Mouse (Mus musculus): ENCODE results near the gene Pga5.
A peak's percentile ranks its signal among the peaks of the same experiment; 100 is the strongest.

Pga5 gene

DNA sequence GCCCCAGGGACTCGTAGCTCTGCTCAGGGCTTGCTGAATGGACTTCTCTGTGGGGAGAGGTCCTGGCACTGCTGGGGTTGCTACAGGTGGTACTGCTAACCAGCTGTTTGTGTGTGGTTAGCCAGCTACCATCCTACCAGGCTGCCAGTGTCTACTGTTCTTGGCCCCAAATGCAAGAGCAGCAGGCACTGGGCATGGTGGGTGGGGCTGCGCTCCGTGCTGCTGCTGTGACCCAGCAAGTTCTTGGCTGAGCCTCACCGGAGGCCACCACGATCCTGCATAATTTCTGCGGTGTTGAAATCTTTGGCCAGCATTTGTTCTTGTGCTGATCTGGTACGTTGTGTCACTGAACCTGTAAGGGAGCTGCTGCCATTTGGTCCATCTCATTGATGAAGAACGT is 25.6 kb upstream of the Pga5 start:
- no peak for DNase-seq (ENCODE audit: low read depth, low spot score)

DNA sequence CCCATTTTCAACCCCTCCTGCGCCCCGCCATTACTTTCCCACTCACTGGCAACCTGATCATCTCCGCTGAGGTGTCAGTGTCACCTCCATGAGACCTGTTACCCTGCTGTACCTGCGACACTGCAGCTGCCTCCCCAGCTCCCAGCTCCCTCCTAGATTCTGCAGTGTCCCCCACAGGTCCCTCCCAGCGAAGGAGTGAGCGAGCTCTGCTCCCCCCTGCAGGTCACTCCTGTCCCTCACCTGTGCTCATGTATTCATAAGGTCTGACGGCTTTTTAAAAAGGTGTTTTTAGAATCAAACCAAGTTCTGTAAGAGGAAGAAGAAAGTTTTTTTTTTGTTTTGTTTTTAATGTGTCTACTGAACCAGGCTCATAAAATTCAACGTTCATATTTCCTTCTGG is 24.3 kb upstream of the Pga5 start:
- no peak for DNase-seq (ENCODE audit: low read depth, low spot score)

DNA sequence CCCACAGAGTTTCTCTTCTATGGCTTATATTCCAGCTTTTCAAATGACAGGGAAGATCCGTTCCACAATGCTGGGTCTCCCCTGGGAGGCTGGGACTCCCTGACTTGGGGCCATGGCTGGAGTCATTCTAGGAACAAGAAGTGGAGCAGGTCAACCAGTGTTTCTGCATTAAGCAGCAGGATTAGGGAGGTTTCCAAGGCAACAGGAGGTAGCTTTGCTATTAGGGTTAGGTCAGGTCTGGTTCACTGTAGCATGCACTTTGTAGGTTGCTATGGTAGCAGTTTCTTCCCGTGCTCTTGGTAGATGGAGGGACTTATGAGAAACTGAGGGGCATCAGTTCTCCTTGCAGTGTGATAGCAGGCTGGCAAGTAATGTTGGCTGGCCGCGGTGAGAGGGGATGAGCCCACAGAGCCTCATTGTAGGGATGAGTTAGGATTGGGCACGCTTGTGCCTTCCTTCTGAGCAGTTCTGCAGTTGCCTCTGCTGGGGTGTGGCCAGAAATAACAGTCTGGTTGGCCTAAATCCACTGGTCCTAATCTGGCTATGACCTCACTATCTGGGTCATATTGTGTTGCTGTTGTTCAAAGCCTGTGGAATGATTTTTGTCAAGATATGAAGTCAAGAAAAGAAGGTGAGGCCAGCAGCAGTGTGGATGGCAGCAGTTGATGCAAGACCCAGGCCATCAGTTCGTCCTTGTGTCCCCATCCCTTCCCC is 23.3 kb upstream of the Pga5 start:
- peak; percentile 61 for DNase-seq (ENCODE audit: low read depth, low spot score)

DNA sequence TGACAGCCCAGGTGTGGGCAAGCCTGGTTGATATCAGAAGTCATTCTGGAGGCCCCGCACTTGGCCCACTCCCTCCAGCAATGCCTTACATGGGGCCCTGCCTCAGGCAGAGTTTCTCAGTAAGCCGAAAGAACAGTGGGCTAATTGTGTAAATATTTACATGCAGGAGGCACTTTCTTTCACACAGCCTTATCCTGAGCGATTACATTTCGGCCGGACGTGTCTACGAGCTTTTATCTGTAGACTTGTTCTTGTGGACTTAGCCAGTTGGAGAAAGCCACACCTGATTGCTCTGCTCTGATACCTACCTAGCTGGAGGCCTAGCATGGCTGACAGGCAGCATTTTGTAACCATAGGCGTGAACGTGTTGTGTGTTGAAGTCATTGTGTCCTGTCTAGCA is 22.0 kb upstream of the Pga5 start:
- DNase-seq (ENCODE audit: low read depth, low spot score): no peak

DNA sequence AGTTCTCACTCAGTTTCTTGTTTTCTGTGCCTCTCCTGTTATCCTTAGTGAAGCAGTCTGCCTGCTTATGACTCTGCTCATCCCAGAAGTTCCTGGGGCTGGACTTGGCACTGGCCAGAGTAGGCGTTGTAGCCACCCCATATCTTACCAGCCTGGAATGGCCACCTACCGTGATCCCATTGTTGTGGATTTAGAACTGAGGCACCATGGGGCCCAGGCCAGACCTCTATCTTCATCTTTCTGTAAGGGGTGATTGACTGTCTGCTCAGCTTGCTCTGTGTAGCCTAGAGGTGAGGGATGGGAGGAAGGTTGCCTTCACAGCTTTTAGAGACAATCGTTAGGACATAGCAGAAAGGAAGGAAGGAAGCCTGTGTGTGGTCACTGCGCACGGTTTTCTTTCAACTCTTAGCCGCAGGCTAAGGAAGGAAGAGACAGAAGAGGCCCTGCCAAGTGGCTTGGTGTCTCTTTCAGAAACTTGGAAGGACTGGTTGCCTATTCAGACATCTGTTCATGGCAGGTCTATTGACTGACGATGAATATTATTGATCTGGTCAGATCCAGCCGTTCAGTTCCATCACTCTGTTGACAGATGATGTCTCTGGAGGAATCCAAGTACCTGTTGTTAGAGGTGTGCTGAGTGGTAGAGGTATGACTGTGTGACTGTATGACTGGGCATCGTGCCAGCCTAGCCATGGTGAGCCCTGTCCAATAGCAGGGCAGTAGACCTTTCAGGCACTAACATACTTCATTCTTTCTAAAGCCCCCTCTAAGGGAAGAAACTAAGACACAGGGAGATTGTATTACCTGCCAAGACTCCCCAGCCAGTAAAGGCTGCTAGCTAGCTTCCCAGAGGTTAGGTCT is 20.5 kb upstream of the Pga5 start:
- DNase-seq (ENCODE audit: low read depth, low spot score): no peak

DNA sequence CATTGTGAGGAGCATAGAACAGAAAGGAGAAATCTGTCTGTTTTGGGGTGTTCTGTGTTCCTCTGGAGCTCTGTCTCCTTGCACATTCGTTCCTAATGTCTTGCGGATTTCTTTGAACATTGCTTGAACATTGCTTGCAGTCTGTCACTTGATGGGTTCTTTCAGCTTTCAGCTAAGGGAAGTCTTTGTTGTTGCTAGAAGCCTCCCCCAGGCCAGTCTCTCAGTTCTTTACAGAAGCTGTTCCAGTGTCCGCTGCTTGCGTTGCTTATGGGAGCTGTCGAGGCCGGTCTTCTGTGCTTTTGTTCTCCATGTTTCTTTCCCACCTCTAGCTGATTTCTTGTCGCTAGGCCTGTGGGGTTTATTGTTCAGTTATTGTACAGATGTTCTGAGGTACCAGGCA is 17.9 kb upstream of the Pga5 start:
- DNase-seq (ENCODE audit: low read depth, low spot score): no peak

DNA sequence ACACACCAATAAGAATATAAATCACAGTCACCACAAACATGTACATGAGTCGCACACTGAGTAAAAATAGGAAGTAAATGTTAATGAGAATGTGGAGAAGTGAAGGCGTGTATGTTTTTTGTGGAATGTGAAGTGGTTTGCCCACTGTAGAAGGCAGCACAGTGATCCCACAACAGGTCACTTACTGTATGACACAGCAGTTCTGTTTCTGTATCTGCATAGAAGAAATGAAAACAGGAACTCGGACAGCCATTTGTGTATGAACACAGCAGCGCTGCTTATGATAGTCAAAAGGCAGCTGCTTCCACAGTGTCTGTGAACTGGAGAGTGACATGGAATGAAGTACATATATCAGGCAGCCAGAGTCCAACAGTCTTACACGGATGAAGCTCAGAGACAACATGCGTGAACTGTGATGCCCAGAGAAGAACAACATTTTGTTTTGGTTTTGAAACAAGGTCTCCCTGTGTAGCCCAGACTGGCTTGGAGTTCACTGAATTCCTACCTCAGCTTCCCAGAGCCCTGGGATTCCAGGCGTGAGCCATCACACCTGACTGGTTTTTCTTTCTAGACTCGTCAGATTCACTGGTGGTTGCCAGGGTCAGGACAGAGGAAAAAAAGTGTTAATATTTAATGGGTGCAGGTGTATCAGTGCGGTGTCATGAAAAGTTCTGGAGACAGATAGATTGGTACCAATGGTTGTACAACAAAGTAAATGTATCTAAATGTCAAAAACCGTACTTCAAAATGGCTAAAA is 16.2 kb upstream of the Pga5 start:
- no peak for DNase-seq (ENCODE audit: low read depth, low spot score)

DNA sequence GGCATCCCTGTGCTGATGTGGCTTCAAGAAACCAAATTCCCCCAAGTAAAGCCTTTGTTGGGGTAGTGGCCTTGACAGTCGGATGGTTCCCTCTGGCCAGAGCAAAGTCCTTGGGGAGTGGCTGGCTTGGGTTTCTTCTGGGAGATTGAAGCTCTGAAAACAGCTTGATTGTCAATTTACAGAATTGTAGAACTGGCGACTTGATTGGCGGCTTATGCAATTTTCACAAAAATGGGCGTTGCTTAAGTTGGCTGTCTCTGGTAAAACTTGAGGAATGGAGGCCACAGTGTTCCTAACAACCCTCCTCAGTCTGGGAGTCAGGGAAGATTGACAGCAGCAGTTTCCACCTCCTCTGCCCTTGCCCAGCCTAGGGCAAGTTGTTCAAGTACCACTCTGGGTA is 14.5 kb upstream of the Pga5 start:
- no peak for DNase-seq (ENCODE audit: low read depth, low spot score)

DNA sequence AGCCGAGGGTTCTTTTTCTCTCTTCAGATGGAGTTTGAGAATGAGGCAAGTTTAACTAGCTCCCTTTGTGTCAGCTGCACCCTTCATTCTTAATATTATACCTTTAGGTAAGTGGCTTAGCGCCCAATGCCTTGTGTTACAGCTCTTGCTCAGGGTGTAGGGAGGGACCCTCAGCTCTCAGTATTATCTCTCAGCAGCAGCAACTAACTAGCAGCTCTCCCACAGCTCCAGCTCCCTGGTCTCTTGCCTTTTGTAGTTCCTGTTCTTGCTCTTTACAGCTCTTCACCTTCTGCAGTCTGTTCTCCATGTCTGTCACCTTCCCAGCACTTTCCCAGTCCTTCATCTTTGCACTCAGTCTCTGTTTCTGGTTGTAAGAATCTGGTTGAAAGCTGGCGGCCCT is 13.8 kb upstream of the Pga5 start:
- DNase-seq (ENCODE audit: low read depth, low spot score): no peak

DNA sequence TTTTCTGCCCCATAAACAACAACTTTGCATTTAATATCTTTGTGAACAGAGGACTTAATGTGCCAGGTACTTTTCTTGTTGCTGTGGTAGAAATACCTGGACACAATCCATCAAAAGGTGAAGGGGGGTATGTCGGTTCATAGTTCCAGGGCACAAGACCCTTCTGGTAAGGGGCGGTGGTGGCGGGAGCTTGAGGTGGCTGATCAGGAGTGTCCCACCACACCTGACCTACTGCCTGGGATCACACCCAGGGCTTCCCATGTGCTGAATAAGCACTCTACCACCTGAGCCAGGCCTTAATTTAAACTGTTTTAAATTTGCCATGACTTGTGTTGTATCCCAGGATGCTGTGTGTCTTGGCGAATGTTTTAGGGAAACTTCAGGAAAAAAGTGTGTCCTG is 13.2 kb upstream of the Pga5 start:
- DNase-seq (ENCODE audit: low read depth, low spot score): no peak

DNA sequence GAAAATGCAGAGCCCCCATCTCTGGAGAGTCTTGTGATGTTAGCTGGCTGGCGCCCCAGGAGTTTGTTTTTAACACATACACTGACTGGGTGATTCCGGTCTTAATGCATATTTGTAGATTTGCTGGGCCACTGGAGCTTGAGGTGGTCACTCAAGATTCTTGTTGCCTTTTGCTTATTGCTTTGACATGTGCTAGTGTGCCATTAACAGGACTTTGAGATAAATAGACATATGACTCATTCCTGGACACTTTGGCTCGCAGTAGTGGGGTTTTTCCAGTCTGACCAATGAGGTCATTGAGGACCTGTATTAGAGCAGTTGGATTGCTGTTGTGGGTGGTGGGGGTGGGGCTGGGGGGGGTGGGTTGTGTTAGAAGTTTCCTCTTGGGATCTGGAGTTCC is 12.5 kb upstream of the Pga5 start:
- peak; percentile 93 for DNase-seq (ENCODE audit: low read depth, low spot score)

DNA sequence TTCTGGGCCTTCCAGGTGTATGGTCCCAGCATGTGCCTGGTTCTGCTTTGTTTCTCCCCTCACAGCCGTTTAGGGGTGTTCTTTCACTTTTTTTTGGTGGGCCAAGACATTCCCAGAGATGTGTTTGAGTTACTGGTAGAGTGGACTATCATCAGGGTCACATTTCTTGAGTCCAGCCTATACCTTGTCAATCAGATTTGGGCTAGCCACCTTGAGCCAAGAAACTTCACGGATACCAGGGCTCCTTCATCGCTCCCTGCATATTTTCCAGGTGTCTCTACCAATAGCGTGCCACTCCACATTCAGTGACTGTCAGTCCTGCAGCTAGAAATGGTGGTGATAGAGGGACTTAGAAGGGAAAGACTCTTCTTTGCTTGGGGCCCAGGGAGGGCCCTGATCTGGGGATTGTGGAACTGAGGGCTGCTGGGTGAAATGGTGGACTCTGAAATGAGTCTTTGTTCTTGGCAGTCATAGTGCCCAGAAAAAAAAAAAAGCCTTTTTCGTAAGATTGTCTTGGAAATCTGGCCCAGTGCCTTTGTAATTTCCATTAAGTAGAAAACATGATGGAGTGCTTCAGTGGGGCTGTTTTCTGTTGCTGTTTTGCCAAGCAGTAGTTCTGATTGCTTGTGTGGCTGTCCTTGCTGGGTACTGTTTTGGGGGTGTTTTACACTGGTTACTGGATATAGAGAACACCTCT is 11.7 kb upstream of the Pga5 start:
- peak; percentile 75 for DNase-seq (ENCODE audit: low read depth, low spot score)

DNA sequence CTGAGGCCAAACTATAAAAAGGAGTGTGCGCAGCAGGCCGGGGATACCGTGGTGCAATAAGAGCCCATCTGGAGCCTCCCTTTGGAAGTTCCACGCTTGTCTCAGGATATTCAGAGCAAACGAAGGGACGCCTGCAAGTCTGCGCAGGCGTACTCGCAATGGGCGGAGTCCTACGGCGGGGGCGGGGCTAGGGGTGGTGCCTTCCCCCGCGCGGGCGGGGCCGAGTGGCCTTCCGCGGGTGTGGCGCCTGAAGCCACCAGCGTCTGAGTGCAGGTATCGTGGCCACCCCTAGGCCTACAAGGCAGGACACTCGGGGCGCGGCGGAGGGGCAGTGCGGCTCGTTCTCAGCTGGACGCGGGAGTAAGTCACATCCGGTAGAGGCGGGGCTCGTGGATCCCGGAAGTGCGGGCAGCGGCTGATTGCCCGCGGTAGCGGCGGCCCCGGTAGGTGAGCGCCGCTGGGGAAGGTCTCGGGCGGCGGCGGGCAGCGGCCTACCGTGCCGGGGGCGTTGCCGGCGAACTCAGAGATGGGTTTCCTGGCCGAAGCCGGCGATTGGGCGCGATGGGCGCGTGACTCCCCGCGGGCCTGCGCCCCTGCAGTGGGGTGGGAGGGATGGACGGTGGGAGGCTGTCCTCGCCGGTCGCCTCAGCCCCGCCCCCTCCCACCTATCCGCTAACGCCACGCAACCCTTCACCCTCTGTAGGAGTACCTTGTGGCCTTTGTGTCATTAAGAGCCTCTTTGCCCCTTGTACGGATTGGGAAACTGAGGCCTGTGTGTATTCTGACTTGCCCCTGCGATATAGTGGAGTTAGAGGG is 10.9 kb upstream of the Pga5 start, which contains the start of gene Vps37c:
Gene Vps37c, plus strand, starts transcription at position 199 of the 816 bp plus-strand sequence.
- peak; percentile 90 for DNase-seq (ENCODE audit: low read depth, low spot score)

DNA sequence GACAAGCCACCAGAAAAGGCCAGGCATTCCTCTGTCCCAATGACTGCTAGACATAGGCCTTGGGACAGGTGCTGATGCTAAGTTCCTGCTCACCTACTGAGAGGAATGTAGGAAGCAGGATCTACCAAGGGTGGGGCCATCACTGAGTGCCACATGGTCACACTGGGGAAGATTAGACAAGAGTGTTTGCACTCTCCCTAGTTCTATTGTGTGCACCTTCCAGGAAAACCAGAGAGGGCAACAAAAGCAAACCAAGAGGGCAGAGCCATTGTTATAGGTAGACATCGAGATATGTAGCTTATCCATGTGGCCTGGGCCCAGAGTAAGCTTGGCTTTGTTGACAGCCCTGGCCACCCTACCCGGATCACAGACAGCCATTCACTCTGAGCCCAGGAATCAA is 7.9 kb upstream of the Pga5 start:
- DNase-seq (ENCODE audit: low read depth, low spot score): no peak

DNA sequence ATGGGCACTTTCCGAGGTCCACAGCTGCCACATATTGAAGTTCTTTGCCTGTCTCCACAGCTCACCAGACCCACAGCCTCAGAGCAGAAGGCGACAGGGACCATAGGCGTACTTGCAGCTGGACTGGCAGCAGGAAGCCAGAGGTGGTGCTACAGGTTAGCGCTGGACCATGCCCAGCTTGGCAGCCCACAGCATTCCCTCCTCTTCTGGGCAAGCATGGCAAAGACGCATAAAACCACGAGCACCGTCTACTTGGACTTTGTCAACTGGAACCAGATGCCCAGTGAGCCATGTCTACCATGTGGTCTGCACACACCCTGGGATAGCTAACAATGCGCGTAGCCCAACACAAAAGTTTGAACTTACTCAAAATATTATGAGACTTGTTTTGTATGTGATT is 7.2 kb upstream of the Pga5 start:
- no peak for DNase-seq (ENCODE audit: low read depth, low spot score)

DNA sequence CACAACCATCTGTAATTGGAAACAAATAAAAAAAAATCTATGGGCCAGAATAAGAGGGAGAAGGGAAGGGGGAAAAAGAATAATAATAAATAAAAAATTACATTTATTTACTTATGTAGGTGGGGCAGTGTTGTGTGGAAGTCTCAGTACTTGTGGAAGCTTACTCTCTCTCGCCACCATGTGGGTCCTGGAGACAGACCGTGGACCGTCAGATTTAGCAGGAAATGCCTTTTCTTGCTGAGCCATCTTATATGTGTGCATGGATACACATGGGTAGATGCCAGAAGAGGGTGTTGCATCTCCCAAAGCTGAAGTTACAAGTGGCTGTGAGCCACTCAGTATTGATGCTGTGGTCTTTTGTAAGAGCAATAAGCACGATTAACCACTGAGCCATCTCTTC is 3.7 kb upstream of the Pga5 start:
- peak; percentile 54 for DNase-seq (ENCODE audit: low read depth, low spot score)

DNA sequence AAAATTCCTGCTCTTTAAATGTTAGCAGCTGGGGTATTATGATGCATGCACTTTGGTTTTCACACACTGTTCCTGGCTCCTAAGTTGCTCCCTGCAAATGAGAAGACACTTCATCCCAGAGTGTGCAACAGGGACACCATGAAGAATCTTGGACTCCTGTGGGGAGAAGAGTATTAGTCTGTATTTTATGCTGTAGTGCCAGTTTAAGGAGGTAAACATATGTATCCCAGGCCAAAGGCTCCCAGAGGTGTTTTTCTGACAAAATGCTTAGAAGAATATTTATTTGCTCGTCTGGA is 849 bp upstream of the Pga5 start:
- no peak for DNase-seq (ENCODE audit: low read depth, low spot score)

DNA sequence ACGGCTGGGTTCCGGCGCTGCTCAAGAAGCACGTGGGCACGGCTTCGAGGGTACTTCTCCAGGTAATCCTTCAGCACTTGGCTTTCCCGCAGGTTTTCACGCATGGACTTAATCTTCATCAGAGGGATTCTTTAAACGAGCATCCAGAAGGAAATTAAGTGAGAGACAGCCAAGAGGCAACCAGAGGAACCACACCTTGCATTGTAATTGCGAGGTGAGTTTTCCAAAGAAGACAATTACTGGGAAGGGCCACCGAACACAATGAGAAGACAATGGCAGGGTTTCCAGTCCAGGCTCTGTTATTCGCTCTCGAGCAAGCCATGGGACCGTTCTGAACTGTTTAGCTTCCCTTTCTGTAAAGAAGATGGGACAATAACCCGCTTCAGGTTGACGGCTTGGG is 1.2 kb downstream of the Pga5 start:
- no peak for DNase-seq (ENCODE audit: low read depth, low spot score)

DNA sequence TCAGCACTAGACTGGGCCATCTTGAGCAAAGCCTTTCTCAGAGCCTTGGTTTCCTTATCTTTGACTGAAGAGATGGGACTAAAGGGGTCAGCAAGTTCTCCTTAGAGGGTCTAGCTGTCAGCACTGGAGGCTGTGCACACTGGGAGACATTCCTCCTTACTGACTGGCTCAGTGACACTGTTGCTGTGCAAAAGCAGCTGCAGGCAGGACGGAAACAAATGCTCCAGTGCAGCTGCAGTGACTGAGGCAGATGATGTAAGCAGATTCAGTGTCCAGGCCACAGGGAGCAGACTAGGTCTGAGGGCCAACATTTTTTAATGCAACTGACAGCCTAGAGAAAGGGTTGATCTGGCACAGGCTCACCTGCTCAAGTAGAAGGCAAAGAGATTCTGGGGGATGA is 4.6 kb downstream of the Pga5 start:
- DNase-seq (ENCODE audit: low read depth, low spot score): no peak

DNA sequence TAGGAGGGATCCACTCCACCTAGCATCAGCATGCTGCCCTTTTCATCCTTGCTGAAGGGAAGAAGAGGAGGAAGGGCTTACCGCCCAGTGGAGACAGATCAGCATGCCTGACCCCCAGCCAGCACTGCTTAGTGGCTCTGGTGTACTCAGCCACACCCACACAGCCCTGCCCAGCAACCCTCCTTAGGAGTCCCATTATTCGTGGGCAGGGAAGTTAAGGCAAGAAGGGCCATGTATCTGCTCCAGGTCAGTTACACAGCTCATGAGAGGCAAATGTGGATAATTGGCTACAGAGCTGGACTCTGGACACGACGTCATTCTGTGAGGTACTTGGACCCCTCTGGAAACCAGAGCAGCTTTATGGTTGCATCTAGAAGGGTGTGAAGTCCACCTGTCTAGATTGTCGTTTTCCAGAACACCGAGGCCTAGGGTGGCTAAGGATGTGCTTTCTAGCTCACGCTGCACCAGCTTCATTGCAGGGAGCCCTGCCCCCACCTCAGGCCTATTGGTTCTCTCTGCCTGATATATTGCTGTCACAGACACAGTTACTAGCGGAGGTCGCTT is 5.9 kb downstream of the Pga5 start:
- DNase-seq (ENCODE audit: low read depth, low spot score): no peak

DNA sequence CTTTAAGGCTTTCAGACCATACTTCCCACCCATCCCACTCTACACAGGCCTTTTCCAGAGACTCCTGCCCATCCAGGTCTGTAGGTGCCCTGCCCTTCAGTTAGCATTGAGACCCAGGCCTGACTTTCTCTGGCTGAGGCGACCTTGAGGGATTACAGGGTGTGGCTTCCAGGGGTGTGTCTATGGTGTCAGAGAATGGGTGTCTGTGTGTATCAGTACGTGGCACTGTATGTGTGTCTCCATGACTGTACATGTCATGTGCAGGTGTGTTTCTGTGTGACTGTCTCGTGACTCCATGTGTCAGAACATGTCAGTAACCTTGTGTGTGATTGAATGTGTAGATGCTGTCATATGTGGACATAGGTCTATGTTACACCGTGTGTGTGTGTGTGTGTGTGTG is 6.6 kb downstream of the Pga5 start:
- no peak for DNase-seq (ENCODE audit: low read depth, low spot score)
